Mouse (Mus musculus) left cerebral cortex, adult 9 months (tissue): ENCODE results near the gene Sec24a.
A peak's percentile ranks its signal among the peaks of the same experiment; 100 is the strongest.
"Not testable (repeated sequence)": the region's sequence is repeated elsewhere in the genome, so short reads cannot be mapped to it uniquely, and the experiment has no call there.

Experiments
- DNase-seq, 2 experiments: peaks; one replicate each; pipeline ENCODE4 v3.0.0; 2022; ENCODE audit warnings: low spot score in 2 of 2

Sec24a gene

GRCm38 (mm10) chr11:51763213-51763907 is at the start of gene Sec24a, which contains the start of gene Sar1b:
Gene Sec24a, minus strand, starts transcription at chr11:51763634.
Gene Sar1b, plus strand, starts transcription at chr11:51763687.
- DNase-seq, result peak in 1 of 2 experiments; percentile 71

GRCm38 (mm10) chr11:51812022-51812546 is 48.6 kb upstream of the Sec24a start:
- no peak for DNase-seq

GRCm38 (mm10) chr11:51811230-51811629 is 47.8 kb upstream of the Sec24a start:
- DNase-seq, result no peak

GRCm38 (mm10) chr11:51809632-51810224 is 46.3 kb upstream of the Sec24a start:
- DNase-seq, result peak in 1 of 2 experiments; percentile 55

- DNase-seq, result no peak
Measured at GRCm38 (mm10) chr11:51807108-51807879, 43.9 kb upstream of the Sec24a start.

GRCm38 (mm10) chr11:51805221-51805981 is 42.0 kb upstream of the Sec24a start:
- DNase-seq, result peak; percentile 58 to 75

- DNase-seq, result peak in 1 of 2 experiments; percentile 58
Measured at GRCm38 (mm10) chr11:51800634-51801325, 37.3 kb upstream of the Sec24a start.

- DNase-seq, result no peak
Measured at GRCm38 (mm10) chr11:51796272-51796671, 32.8 kb upstream of the Sec24a start.

- DNase-seq, result no peak
Measured at GRCm38 (mm10) chr11:51790662-51791061, 27.2 kb upstream of the Sec24a start.

- not testable (repeated sequence) for DNase-seq
Measured at GRCm38 (mm10) chr11:51789735-51790134, 26.3 kb upstream of the Sec24a start.

- DNase-seq, result no peak
Measured at GRCm38 (mm10) chr11:51785926-51786325, 22.5 kb upstream of the Sec24a start.

- no peak for DNase-seq
Measured at GRCm38 (mm10) chr11:51782721-51783120, 19.3 kb upstream of the Sec24a start.

GRCm38 (mm10) chr11:51780773-51781267 is 17.4 kb upstream of the Sec24a start:
- no peak for DNase-seq

GRCm38 (mm10) chr11:51777478-51777877 is 14.0 kb upstream of the Sec24a start:
- DNase-seq, result no peak

GRCm38 (mm10) chr11:51775507-51775906 is 12.1 kb upstream of the Sec24a start:
- no peak for DNase-seq

- DNase-seq, result no peak
Measured at GRCm38 (mm10) chr11:51768296-51768695, 4.9 kb upstream of the Sec24a start.

- no peak for DNase-seq
Measured at GRCm38 (mm10) chr11:51767579-51768220, 4.3 kb upstream of the Sec24a start.

GRCm38 (mm10) chr11:51764816-51765215 is 1.4 kb upstream of the Sec24a start:
- no peak for DNase-seq

- DNase-seq, result no peak
Measured at GRCm38 (mm10) chr11:51763955-51764354, 521 bp upstream of the Sec24a start.

GRCm38 (mm10) chr11:51761241-51761640 is 2.2 kb downstream of the Sec24a start:
- DNase-seq, result no peak
